Mouse (Mus musculus) embryonic facial prominence, embryonic 14.5 days (tissue): ENCODE measurements around the gene Bad. TPM values are rescaled to one million over a fixed set of nuclear protein-coding genes. Genes with fewer than 3 reads are reported as not detected.

ENCODE experiments used
- ATAC-seq: fragments of 200-750 bp; cut with Nextera tagmentation; 2 replicates; pipeline ENCODE4 v1.8.0; 2017; ENCODE audit warnings: low read depth, moderate number of reproducible peaks, moderate TSS enrichment
- DNase-seq: peaks from one replicate; pipeline ENCODE4 v3.0.0-alpha.2; 2015; ENCODE audit warnings: low spot score
- H3K27ac ChIP-seq: fragments of 300-500 bp; sonication (generic); replicated peaks from 2 replicates; pipeline ENCODE4 v1.5.1; 2014; ENCODE audit warnings: low read depth, mild to moderate bottlenecking, low read length, moderate library complexity
- H3K27me3 ChIP-seq: fragments of 300-500 bp; sonication (generic); replicated peaks from 2 replicates; pipeline ENCODE4 v1.6.1; 2014; ENCODE audit warnings: low read length; ENCODE audit not compliant: control insufficient read depth, insufficient read depth
- H3K36me3 ChIP-seq: fragments of 300-500 bp; sonication (generic); 2 replicates; pipeline ENCODE4 v1.6.1; 2014; ENCODE audit warnings: low read length, mixed read lengths; ENCODE audit not compliant: control insufficient read depth, insufficient read depth
- H3K4me1 ChIP-seq: fragments of 300-500 bp; sonication (generic); 2 replicates; pipeline ENCODE4 v1.6.1; 2014; ENCODE audit warnings: antibody characterized with exemption, low read length; ENCODE audit not compliant: control insufficient read depth, insufficient read depth
- H3K4me2 ChIP-seq: fragments of 300-500 bp; sonication (generic); 2 replicates; pipeline ENCODE4 v1.6.1; 2014; ENCODE audit warnings: low read depth, mild to moderate bottlenecking, low read length, moderate library complexity, mixed read lengths
- H3K4me3 ChIP-seq: fragments of 300-500 bp; sonication (generic); 2 replicates; pipeline ENCODE4 v1.5.1; 2014; ENCODE audit warnings: low read depth, mild to moderate bottlenecking, low read length
- H3K9ac ChIP-seq: fragments of 300-500 bp; sonication (generic); 2 replicates; pipeline ENCODE4 v1.6.1; 2014; ENCODE audit warnings: low read depth, mild to moderate bottlenecking, low read length, moderate library complexity, mixed read lengths
- H3K9me3 ChIP-seq: fragments of 300-500 bp; sonication (generic); 2 replicates; pipeline ENCODE4 v1.6.1; 2016; ENCODE audit warnings: low read length; ENCODE audit not compliant: control insufficient read depth
- WGBS: fragments of 180-500 bp; shearing (Covaris S2); extraction: QIAGEN DNeasy Blood & Tissue Kit; methylation state at CpG from one replicate; pipeline ENCODE4 v1.1.7; 2014; 5-methylcytosine and 5-hydroxymethylcytosine counted together
- microRNA-seq: library from miRNA; unstranded; fragments of <30 nt; microRNA quantifications from one replicate; pipeline ENCODE4, GENCODE M21; 2016; ENCODE audit warnings: borderline number of aligned reads
- polyA plus RNA-seq: library from polyadenylated mRNA; unstranded; fragments of >200 nt; fragmentation: Nextera tagmentation; extraction: Ambion mirVana; gene quantifications from 2 replicates; pipeline ENCODE4 v1.2.1, GENCODE M21; 2014

Bad gene
- polyA plus RNA-seq, 1 experiment from 2014 or later = 70.7 TPM

- H3K27ac ChIP-seq = no peak overlapping the region
- WGBS = 53% methylated on average over 17 of the region's 21 CpGs
Observed at GRCm38 (mm10) chr19:6995255-6995991, 53.8 kb downstream of the Bad start.

GRCm38 (mm10) chr19:6996006-6996405, 54.3 kb downstream of the Bad start, which contains the start of the genes Nudt22 and Trpt1:
Gene Nudt22, minus strand, starts transcription at chr19:6996117.
Gene Trpt1, plus strand, starts transcription at chr19:6996131.
- peaks cover 29% of the 10 kb centered on the region; the same call in 1 of the 2 replicates for H3K4me1 ChIP-seq
- H3K36me3 ChIP-seq = peaks cover 21% of the 10 kb centered on the region
- ATAC-seq = peak; percentile 80
- H3K27ac ChIP-seq = no peak within 1 kb of the TSS
- H3K27me3 ChIP-seq = no peaks in the 10 kb centered on the region
- peak within 1 kb of the TSS; percentile 72 for H3K9ac ChIP-seq
- WGBS = 1% methylated on average over 23 of the region's 24 CpGs
- H3K9me3 ChIP-seq = no peaks in the 10 kb centered on the region
- peak; percentile 95 for DNase-seq
- peak within 1 kb of the TSS; percentile 50 for H3K4me3 ChIP-seq
- H3K4me2 ChIP-seq = peak within 1 kb of the TSS; percentile 70

More at GRCm38 (mm10) chr19:6995255-6995991, 53.8 kb downstream of the Bad start:
- DNase-seq (no peak), ATAC-seq (no peak; the same call in 1 of the 2 replicates)
- peaks cover 29% of the 10 kb centered on the region; the same call in 1 of the 2 replicates for H3K4me1 ChIP-seq
- peak overlapping the region; percentile 50 for H3K4me3 ChIP-seq
- H3K36me3 ChIP-seq = peaks cover 21% of the 10 kb centered on the region
- peak overlapping the region; percentile 72 for H3K9ac ChIP-seq
- no peaks in the 10 kb centered on the region for H3K9me3 ChIP-seq
- H3K4me2 ChIP-seq = peak overlapping the region; percentile 70
- no peaks in the 10 kb centered on the region for H3K27me3 ChIP-seq

GRCm38 (mm10) chr19:6997721-6998290, 56.1 kb downstream of the Bad start:
- H3K4me2 ChIP-seq = no peak overlapping the region
- H3K27me3 ChIP-seq = no peaks in the 10 kb centered on the region
- no peak overlapping the region for H3K27ac ChIP-seq
- DNase-seq (no peak), ATAC-seq (no peak)
- H3K9me3 ChIP-seq = no peaks in the 10 kb centered on the region
- H3K9ac ChIP-seq = no peak overlapping the region
- peaks cover 22% of the 10 kb centered on the region; the same call in 1 of the 2 replicates for H3K4me1 ChIP-seq
- WGBS = 78% methylated on average over 9 of the region's 9 CpGs
- H3K4me3 ChIP-seq = no peak overlapping the region
- peaks cover 21% of the 10 kb centered on the region for H3K36me3 ChIP-seq

GRCm38 (mm10) chr19:6999360-7000063, 57.9 kb downstream of the Bad start:
- no peaks in the 10 kb centered on the region for H3K9me3 ChIP-seq
- no peak overlapping the region for H3K9ac ChIP-seq
- H3K36me3 ChIP-seq = peaks cover 21% of the 10 kb centered on the region
- H3K4me3 ChIP-seq = no peak overlapping the region
- no peak overlapping the region for H3K4me2 ChIP-seq
- WGBS = 91% methylated on average over 19 of the region's 19 CpGs
- no peak overlapping the region for H3K27ac ChIP-seq
- H3K4me1 ChIP-seq = peaks cover 16% of the 10 kb centered on the region; the same call in 1 of the 2 replicates
- DNase-seq (no peak), ATAC-seq (no peak)
- H3K27me3 ChIP-seq = no peaks in the 10 kb centered on the region

Small RNAs within 50 kb of the gene (microRNA-seq; reads per million reads assigned to microRNA genes)
- gene Mir6990 = 1.00 reads per million

Other genes starting within 250 kb of the Bad start
- gene Rps6ka4, start 101.2 kb upstream of the Bad start, polyA plus RNA-seq = 27.1 and 27.9 TPM in 2 replicates
- gene Ccdc88b, start 83.7 kb upstream of the Bad start, polyA plus RNA-seq = 1.2 and 1.3 TPM in 2 replicates
- 137 and 143 TPM in 2 replicates for gene Trmt112, start 32.2 kb upstream of the Bad start, polyA plus RNA-seq
- 218 and 243 TPM in 2 replicates for gene Prdx5, start 31.8 kb upstream of the Bad start, polyA plus RNA-seq
- gene Esrra, start 20.0 kb upstream of the Bad start, polyA plus RNA-seq = 4.7 and 4.8 TPM in 2 replicates
- 3.4 and 4.8 TPM in 2 replicates for gene Catsperz, start 16.5 kb upstream of the Bad start, polyA plus RNA-seq
- 1.0 and 1.6 TPM in 2 replicates for gene Kcnk4, start 7.3 kb upstream of the Bad start, polyA plus RNA-seq
- 29.7 and 35.0 TPM in 2 replicates for gene Gpr137, start 619 bp downstream of the Bad start, polyA plus RNA-seq
- gene Ppp1r14b, start 33.1 kb downstream of the Bad start, polyA plus RNA-seq = 277 and 302 TPM in 2 replicates
- gene Plcb3, start 34.6 kb downstream of the Bad start, polyA plus RNA-seq = 31.4 and 36.8 TPM in 2 replicates
- 72.4 and 81.0 TPM in 2 replicates for gene Fkbp2, start 38.6 kb downstream of the Bad start, polyA plus RNA-seq
- gene Vegfb, start 45.8 kb downstream of the Bad start, polyA plus RNA-seq = 41.0 and 43.9 TPM in 2 replicates
- 21.7 and 22.1 TPM in 2 replicates for gene Dnajc4, start 50.7 kb downstream of the Bad start, polyA plus RNA-seq
- gene Nudt22, start 54.3 kb downstream of the Bad start, polyA plus RNA-seq = 21.9 and 22.9 TPM in 2 replicates
- 10.1 and 13.4 TPM in 2 replicates for gene Trpt1, start 54.3 kb downstream of the Bad start, polyA plus RNA-seq
- gene Fermt3, start 77.6 kb downstream of the Bad start, polyA plus RNA-seq = 10.4 and 10.8 TPM in 2 replicates
- 216 and 228 TPM in 2 replicates for gene Stip1, start 98.1 kb downstream of the Bad start, polyA plus RNA-seq
- 27.1 and 30.3 TPM in 2 replicates for gene Macrod1, start 114.9 kb downstream of the Bad start, polyA plus RNA-seq
- gene Flrt1, start 163.9 kb downstream of the Bad start, polyA plus RNA-seq = 10.4 and 10.5 TPM in 2 replicates